ENCODE assay signal across 8 mouse cellular contexts in the genomic region with DNA sequence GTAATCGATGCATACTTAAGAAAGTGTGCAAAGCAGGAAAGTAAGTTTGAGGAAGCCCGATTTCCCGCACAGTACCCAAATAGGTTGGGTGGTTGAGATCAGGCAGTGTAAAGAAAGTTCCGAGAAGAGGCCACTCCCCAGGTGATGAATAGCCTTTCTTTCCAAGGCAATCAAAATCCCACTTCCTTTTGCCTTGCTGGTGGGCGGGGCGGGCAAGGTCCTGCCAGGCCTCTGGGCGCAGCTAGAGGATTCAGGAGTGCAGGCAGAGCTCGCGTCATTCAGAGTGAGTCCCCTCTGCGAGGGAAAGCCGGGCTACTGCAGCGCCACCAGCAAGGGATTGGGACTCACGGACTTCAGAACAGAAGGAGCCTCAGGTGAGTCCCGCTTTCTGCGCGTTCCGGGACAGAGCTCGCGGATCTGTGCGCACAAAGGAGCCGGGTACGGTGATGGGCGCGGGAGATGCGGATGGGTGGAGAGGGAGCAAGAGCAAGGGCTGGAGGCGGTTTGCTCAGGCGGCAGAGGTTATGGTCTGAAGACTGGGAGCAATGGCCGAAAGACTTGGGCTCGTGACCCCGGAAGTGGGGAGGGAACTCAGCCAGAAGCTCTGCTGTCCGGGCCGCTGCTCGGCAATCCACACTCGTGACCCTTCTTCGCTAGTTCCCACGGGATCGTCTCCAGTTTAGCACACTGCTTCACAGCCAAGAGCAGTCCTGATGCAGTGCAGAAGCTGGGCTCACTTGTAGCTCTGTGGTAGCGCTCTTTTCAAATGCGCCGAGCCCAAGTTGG. TPM values are rescaled to one million over a fixed set of nuclear protein-coding genes. Genes with fewer than 3 reads are reported as not detected.
A peak's percentile ranks its signal among the peaks of the same experiment; 100 is the strongest.
DNase-seq lines count a peak whose midpoint lies in the region; ATAC-seq and TF ChIP-seq lines count a peak whose summit lies in the region.

No protein-coding gene starts in this region.

- no peaks in the 10 kb centered on the region for H3K9me3 ChIP-seq in hindbrain, embryonic 16.5 days (ENCODE audit: control insufficient read depth, low read length)

- H3K27ac ChIP-seq in gastrocnemius, adult 2 months: peak overlapping the region; percentile 85
- H3K27ac ChIP-seq in hindbrain, embryonic 16.5 days (ENCODE audit: low read depth, low read length): peak overlapping the region; percentile 79
- H3K27ac ChIP-seq in left cerebral cortex, adult 2 months: peak overlapping the region; percentile 44
- peak overlapping the region; percentile 86 for H3K27ac ChIP-seq in macrophage

- peak overlapping the region; percentile 78 for H3K4me2 ChIP-seq in hindbrain, embryonic 16.5 days (ENCODE audit: low read length)

- H3K4me1 ChIP-seq in hindbrain, embryonic 16.5 days (ENCODE audit: control insufficient read depth, insufficient read depth, low read depth, low read length): peaks cover 9% of the 10 kb centered on the region

- H3K27me3 ChIP-seq in hindbrain, embryonic 16.5 days (replicated peaks; ENCODE audit: control insufficient read depth, insufficient read depth, low read length): no peaks in the 10 kb centered on the region

- peak overlapping the region; percentile 70 for H3K4me3 ChIP-seq in gastrocnemius, adult 2 months
- H3K4me3 ChIP-seq in hindbrain, embryonic 16.5 days (ENCODE audit: low read length): peak overlapping the region; percentile 57
- peak overlapping the region; percentile 55 for H3K4me3 ChIP-seq in left cerebral cortex, adult 2 months
- peak overlapping the region; percentile 75 for H3K4me3 ChIP-seq in macrophage (ENCODE audit: inconsistent target)

- under 1% methylated on average over 40 of the region's 40 CpGs for WGBS in hindbrain, embryonic 16.5 days
- 2% methylated on average over 40 of the region's 40 CpGs for WGBS in macrophage (ENCODE audit: missing documents)

- TF ChIP-seq CTCF in gastrocnemius, adult 2 months (IDR thresholded peaks at IDR 0.05): no peak
- no peak; the same call in 1 of the 2 replicates for TF ChIP-seq CTCF in left cerebral cortex, adult 2 months (IDR thresholded peaks at IDR 0.05)

- H3K9ac ChIP-seq in hindbrain, embryonic 16.5 days (ENCODE audit: low read depth, low read length): peak overlapping the region; percentile 76

- DNase-seq in ZHBTc4 (ENCODE audit: low read depth, low spot score): peak; percentile 96
- DNase-seq in gastrocnemius, adult 2 months: peak; percentile 85
- peak; percentile 27 to 37 for DNase-seq in left cerebral cortex, adult 2 months (ENCODE audit: extremely low spot score in 1 of 2, low spot score in 2 of 2)
- peak; percentile 26 for DNase-seq in right cerebral cortex, adult 18-20 months
- DNase-seq in urinary bladder, adult 2 months (ENCODE audit: low spot score): peak; percentile 35

- peaks cover 33% of the 10 kb centered on the region for H3K79me2 ChIP-seq in macrophage (ENCODE audit: inconsistent target)

- peak; percentile 83 for ATAC-seq in common myeloid progenitor, adult 5-6 weeks (replicated peaks; ENCODE audit: low read depth, poor library complexity, severe bottlenecking)
- peak; percentile 94 for ATAC-seq in hindbrain, embryonic 16.5 days

- no peaks in the 10 kb centered on the region for H3K36me3 ChIP-seq in hindbrain, embryonic 16.5 days (ENCODE audit: control insufficient read depth, insufficient read depth, low read length)
- no peaks in the 10 kb centered on the region for H3K36me3 ChIP-seq in macrophage (ENCODE audit: inconsistent target)

- intact Hi-C loops in gastrocnemius, adult 2 months (cut with DNase I): no loop called here
- intact Hi-C loops in left cerebral cortex, adult 2 months (cut with DNase I): no loop called here

RNA-seq across cellular contexts. Expression of a gene that starts 0.6 kb away (rescaled TPM):
- total RNA-seq in common myeloid progenitor, adult 5-6 weeks (2017): 35.0 and 68.7 TPM in 2 replicates
- 1 to 10 TPM in 1 of 2 experiments, under 1 TPM in 1; 0.51 to 1.3 TPM for total RNA-seq in gastrocnemius, adult 2 months (2021)
- polyA plus RNA-seq in hindbrain, embryonic 16.5 days (2015; fragmentation: Nextera tagmentation; extraction: Ambion mirVana): 9.3 and 10.4 TPM in 2 replicates
- 1 to 10 TPM; 1.6 to 1.7 TPM for total RNA-seq in left cerebral cortex, adult 2 months (2021)
- 100 to 1,000 TPM in 4 of 26 experiments, 10 to 100 TPM in 18, 1 to 10 TPM in 4; 7.2 to 150 (median 21.7) TPM for total RNA-seq in macrophage (2018; cell fraction: chromatin; rRNA removed)
- total RNA-seq in macrophage (2018; cell fraction: cytosol; rRNA removed): 100 to 1,000 TPM in 3 of 26 experiments, 10 to 100 TPM in 23; 14.6 to 148 (median 23.3) TPM
- 100 to 1,000 TPM in 5 of 26 experiments, 10 to 100 TPM in 21; 11.1 to 170 (median 41.8) TPM for total RNA-seq in macrophage (2018; cell fraction: nucleus; rRNA removed)
- 9.8 to 17.8 TPM (median 12.4 TPM) in 3 replicates for polyA plus RNA-seq in macrophage (2018)
- 7.6 and 9.5 TPM in 2 replicates for polyA plus RNA-seq in urinary bladder, adult 2 months (2012; rRNA removed)

RNA-seq across cellular contexts. Expression of a gene that starts 25.2 kb away (rescaled TPM):
- total RNA-seq in common myeloid progenitor, adult 5-6 weeks (2017): 0.78 TPM in 1 of 2 replicates, not detected in the other
- total RNA-seq in gastrocnemius, adult 2 months (2021): 1 to 10 TPM in 1 of 2 experiments, under 1 TPM in 1; 0.84 to 2.1 TPM
- 0.78 and 0.86 TPM in 2 replicates for polyA plus RNA-seq in hindbrain, embryonic 16.5 days (2015; fragmentation: Nextera tagmentation; extraction: Ambion mirVana)
- total RNA-seq in left cerebral cortex, adult 2 months (2021): 1 to 10 TPM; 1.9 to 2.4 TPM
- 1 to 10 TPM in 9 of 26 experiments, not detected in 17; 1.2 to 6.0 (median 3.0) TPM for total RNA-seq in macrophage (2018; cell fraction: chromatin; rRNA removed)
- total RNA-seq in macrophage (2018; cell fraction: cytosol; rRNA removed): under 1 TPM in 3 of 26 experiments, not detected in 23; 0.05 to 0.17 (median 0.07) TPM
- 1 to 10 TPM in 10 of 26 experiments, under 1 TPM in 7, not detected in 9; 0.32 to 3.2 (median 1.2) TPM for total RNA-seq in macrophage (2018; cell fraction: nucleus; rRNA removed)
- polyA plus RNA-seq in macrophage (2018): not detected in 3 replicates
- 3.9 and 5.3 TPM in 2 replicates for polyA plus RNA-seq in urinary bladder, adult 2 months (2012; rRNA removed)

RNA-seq across cellular contexts. Expression of a gene that starts 57.4 kb away (rescaled TPM):
- total RNA-seq in common myeloid progenitor, adult 5-6 weeks (2017): not detected in 2 replicates
- total RNA-seq in gastrocnemius, adult 2 months (2021): not detected
- polyA plus RNA-seq in hindbrain, embryonic 16.5 days (2015; fragmentation: Nextera tagmentation; extraction: Ambion mirVana): 0.55 and 0.56 TPM in 2 replicates
- not detected for total RNA-seq in left cerebral cortex, adult 2 months (2021)
- total RNA-seq in macrophage (2018; cell fraction: chromatin; rRNA removed): not detected
- not detected for total RNA-seq in macrophage (2018; cell fraction: cytosol; rRNA removed)
- not detected for total RNA-seq in macrophage (2018; cell fraction: nucleus; rRNA removed)
- not detected in 3 replicates for polyA plus RNA-seq in macrophage (2018)
- not detected in 2 replicates for polyA plus RNA-seq in urinary bladder, adult 2 months (2012; rRNA removed)

RNA-seq across cellular contexts. Expression of a gene that starts 59.0 kb away (rescaled TPM):
- not detected in 2 replicates for total RNA-seq in common myeloid progenitor, adult 5-6 weeks (2017)
- total RNA-seq in gastrocnemius, adult 2 months (2021): not detected
- polyA plus RNA-seq in hindbrain, embryonic 16.5 days (2015; fragmentation: Nextera tagmentation; extraction: Ambion mirVana): not detected in 2 replicates
- not detected for total RNA-seq in left cerebral cortex, adult 2 months (2021)
- total RNA-seq in macrophage (2018; cell fraction: chromatin; rRNA removed): not detected
- total RNA-seq in macrophage (2018; cell fraction: cytosol; rRNA removed): not detected
- total RNA-seq in macrophage (2018; cell fraction: nucleus; rRNA removed): not detected
- not detected in 3 replicates for polyA plus RNA-seq in macrophage (2018)
- not detected in 2 replicates for polyA plus RNA-seq in urinary bladder, adult 2 months (2012; rRNA removed)

Comparison
In these comparisons a context has a peak if more than half of its experiments do, and no peak if none do; other contexts are left out.
1. Peak in every context shown above with its lines: DNase-seq, ATAC-seq, H3K4me3 ChIP-seq and H3K27ac ChIP-seq.
2. DNase-seq: peak in every context shown above with its lines; median percentile 96 in ZHBTc4; 85 in gastrocnemius, adult 2 months; 35 in urinary bladder, adult 2 months; 32 in left cerebral cortex, adult 2 months; 26 in right cerebral cortex, adult 18-20 months.
3. RNA of a gene that starts 0.6 kb away (total RNA-seq): 35.0 to 68.7 TPM in common myeloid progenitor, adult 5-6 weeks; 1.6 to 1.7 TPM in left cerebral cortex, adult 2 months and 0.51 to 1.3 TPM in gastrocnemius, adult 2 months; every median in the first group is over 10 times any median in the second.